Mouse (Mus musculus): ENCODE results near the gene Btbd35f27.
"Not testable (repeated sequence)": the region's sequence is repeated elsewhere in the genome, so short reads cannot be mapped to it uniquely, and the experiment has no call there.

Btbd35f27 gene

GRCm38 (mm10) chrX:4951835-4952234 lies at the start of gene Btbd35f27:
Gene Btbd35f27, plus strand, starts transcription at chrX:4952135.
- CTCF ChIA-PET: not testable (repeated sequence)

Data from spleen, embryonic (tissue).